Mouse (Mus musculus) left cerebral cortex, adult 8-10 months (tissue): Measurements from ENCODE around the gene Chka. TPM values are rescaled to one million over a fixed set of nuclear protein-coding genes. Genes with fewer than 3 reads are reported as not detected.

Experiments used
- DNase-seq, 2 experiments: peaks; one replicate each; pipeline ENCODE4 v3.0.0; 2022; ENCODE audit warnings: low spot score in 2 of 2
- total RNA-seq, 4 experiments: library from RNA; stranded (reverse); gene quantifications; 2 replicates each; pipeline ENCODE4 v1.2.4; 2022

Gene Chka
- total RNA-seq, 4 experiments from 2014 or later = 68.4 to 87.2 (median 76.7) TPM

DNA sequence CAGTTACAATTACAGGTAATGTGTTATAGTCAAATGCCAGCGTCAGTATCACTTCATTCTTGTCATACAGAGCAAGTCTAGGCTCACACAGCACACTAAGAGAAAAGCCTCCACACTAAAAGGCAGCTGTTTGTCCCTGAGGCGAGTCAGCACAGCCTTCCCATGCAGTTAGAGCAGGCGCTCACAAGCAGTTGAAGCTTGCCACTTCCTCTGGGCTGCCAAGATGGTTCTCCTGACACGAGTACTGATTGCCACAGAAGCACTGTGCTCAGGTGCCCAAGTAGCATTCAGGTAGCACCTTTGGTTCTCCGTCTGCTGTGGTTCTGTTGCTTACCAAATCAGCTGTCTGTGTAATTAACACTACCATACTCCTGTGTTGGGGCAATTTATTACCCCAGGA lies 37.5 kb downstream of the Chka start:
- DNase-seq = no peak

DNA sequence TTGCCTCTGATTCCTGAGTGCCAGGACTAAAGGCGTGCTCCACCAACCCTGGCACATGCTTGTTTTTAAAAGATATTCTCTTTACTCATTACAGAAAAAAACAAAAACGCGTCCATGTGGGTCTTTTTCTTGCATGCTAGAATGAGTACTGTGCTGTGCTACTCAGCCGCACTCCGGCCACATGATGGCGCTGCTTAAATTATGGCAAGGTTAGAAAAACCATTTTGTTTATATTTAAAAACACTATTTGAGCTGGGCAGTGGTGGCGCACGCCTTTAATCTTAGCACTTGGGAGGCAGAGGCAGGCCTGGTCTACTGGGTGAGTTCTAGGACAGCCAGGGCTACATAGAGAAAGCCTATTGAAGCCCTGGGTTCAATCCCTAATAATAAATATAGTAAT lies 38.6 kb downstream of the Chka start:
- DNase-seq = no peak

DNA sequence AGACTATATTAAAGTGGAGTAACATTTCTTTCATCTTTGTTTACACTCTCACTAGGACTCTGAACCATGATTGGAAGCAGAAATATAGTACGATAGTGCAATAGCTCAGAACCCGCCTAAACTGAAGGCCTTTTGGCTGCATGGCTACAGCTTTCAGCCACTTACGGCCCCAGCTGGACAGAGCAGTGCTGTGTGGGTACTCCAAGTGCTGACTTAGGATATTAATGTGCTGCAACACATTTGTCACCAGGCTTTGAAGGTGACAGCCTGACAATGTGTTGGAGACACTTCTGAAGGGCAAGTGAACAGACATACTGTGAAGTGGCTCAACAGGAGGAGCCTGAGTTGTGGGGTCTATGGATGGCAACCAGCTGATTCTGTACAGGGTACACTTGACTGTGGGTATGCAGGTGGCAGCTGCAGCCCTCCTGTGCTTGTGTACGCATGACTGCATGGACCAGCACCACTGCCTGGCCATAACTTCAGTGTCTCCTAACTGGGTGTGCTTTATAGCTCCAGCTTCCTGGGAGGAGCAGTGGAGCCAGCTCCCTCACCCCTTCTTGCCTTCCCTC lies 42.1 kb downstream of the Chka start:
- no peak for DNase-seq

DNA sequence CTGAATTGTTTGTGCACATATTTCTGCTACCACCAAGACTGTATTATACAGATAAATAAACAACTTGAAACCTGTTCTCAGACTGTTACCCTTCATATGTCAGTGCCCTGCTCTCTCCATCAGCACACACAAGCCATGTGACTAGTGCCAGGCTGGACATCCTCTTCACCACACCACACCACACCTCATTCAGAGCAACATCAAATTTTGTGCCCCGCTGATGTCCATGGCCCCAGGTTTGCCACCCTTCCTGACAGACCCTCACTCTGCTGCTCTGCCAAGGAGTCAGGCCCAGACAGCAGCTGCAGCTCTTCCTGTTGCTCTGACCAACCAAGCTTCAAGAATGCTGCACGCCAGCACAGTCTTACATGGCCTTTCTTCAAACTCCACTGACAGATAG lies 42.7 kb downstream of the Chka start:
- DNase-seq = no peak

DNA sequence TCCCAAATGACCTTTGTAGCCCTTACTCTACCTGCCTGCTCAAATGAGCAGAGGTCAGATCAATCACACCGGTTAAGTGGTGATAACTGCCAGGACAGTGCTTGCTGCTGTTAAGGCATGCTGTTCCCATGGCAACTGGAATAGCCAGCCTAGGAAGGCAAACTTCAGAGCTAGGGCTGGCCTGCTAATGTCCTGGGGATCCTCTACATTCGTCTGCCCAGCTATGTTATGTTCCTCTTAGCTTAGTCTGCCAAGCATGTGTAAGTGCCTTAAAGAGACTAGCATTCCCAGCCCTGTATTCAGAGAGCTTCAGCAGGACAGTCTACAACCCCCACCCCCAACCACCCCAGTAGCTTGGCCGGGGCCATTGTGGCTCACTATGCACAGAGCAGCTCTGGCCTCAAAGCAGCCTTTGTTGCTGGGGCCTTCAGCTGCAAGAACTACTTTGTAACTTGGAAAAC lies 43.6 kb downstream of the Chka start:
- no peak for DNase-seq

DNA sequence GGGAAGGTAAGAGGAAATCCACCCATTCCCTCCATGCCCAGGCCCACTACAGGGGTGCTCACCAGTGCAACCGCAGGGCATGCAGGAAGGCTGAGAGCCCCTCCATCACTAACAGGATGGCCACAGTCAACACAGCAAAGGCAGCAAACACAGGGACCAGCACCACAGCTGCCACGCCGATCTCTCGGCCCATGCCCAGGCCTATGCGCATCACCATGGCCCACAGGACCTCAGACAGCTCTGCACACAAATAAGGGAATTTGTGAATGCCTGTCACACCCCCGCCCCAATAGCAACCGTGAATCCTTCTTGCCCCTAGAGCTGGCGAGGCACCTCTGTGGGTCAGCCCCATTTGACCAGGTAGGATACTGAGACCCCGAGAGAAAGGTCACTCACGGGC lies 44.6 kb downstream of the Chka start:
- DNase-seq = no peak

DNA sequence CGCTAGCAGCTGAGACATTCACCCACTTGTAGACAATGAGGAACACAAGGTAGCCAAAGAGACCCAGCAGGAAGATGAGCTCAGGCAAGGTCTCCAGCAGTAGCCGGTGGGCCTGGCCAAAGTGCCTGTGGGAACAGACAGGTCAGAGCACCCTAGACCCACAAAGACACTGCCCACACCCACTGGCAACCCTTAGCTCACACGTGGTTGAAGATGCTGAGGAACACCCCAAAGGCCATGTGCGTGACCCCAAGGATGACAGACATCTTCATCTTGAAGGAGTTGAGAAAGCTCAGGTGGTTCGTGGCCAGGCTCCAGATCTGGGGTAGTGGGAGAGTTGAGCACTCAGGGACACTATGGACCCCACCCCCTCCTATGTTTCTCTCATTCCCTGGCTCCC lies 46.0 kb downstream of the Chka start:
- no peak for DNase-seq

DNA sequence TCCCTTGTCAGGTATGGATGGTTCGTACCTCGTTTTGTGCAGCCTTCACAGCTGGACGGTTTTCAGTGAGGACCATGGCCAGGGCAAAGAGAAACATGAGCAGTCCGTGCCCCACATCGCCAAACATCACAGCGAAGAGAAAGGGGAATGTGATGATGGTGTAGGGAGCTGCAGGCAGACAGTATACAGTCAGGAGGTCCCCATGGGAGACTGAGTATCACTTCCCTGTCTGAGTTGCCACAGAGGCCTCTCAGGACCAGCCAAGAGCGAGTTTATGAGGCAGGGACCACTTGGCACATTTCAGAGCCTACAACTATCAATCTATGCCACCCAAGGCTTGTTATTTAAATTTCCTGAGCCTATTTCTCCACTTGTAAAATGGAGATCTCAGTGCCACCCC lies 47.4 kb downstream of the Chka start:
- DNase-seq = no peak

DNA sequence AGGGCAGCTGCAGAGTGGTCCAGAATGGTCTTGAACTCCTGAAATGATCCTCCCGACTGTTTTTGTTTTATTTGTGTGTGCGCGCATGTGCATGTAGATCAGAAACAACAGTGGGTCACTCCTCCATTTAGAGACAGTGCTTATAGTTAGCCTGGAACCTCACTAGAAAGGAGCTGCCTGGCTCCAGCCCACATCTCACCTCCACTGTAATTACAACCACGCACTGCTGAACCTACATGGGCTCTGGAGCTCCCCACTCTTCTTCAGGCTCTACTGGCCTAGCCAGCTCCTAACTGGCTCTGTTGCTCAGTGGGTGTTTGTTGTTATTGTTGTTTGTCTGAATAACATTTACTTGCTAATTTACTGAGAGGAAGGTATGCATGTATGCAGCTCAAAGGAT lies 48.0 kb downstream of the Chka start:
- DNase-seq = no peak

DNA sequence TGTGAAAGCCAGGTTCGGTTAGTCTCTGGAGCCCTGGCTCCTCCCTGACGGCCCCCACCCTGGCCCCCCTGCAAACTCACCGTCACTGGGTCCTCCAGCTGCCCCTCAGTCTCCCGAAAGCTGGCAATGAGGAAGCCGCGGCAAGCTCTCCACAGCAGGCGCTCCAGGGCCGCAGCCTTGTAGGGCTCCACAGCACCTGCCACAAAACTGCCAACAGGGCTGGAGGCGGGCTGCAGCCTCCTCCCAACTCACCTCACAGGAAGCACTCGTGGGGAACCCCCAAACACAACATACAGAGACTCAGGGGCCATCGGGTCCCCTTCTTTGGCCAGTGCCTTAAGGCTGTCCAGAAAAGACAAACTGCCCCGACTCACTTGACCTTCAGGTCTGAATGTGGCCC lies 51.4 kb downstream of the Chka start:
- no peak for DNase-seq

DNA sequence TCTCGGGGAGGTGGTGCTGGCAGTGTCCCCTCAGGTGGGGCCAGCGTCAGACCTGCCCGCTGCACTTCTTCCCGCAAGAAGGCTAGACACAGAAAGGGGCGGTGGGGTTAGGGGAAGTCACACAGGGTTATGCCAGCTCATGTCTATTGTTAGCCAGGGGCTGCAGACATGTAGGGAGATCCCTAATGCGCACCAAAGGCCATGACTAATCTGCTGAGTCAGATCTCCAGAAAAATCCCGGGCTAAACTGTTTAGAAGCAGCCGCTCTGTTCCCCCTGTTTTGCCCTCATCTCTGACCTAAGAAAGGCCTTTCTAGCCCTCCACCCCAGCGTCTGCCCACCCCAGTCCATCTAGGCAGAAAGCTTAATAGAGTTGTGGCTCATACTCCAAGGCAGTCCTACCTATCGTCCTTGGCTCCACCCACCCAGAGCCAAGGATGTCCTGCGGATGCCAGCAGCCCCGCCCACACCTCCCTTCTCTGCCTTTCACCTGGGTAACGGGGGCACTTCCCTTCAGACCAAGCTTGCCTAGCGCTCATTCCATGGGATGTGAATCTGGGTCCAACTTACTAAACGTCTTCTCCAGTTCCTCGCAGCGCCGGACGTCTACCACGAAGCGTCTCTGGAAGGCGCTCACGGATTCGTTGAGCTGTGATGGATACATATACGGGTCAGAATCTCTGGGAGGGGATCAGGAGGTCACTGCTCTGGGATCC lies 52.2 kb downstream of the Chka start:
- DNase-seq = no peak

DNA sequence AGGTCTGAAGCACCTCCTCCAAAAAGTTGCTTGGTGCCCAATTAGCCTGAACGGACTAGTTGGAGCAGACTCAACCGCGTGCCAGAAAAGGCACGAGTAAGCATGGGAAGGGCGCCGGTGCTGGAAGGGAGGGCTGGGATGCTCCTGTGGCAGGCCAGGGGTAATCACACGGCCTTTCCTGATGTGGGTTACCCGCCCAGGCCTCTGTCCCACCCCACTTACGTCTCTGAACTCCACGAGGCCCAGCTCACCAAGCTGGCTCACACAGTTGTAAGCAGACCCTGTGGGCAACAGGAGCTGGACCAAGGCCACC lies 52.7 kb downstream of the Chka start:
- no peak for DNase-seq

DNA sequence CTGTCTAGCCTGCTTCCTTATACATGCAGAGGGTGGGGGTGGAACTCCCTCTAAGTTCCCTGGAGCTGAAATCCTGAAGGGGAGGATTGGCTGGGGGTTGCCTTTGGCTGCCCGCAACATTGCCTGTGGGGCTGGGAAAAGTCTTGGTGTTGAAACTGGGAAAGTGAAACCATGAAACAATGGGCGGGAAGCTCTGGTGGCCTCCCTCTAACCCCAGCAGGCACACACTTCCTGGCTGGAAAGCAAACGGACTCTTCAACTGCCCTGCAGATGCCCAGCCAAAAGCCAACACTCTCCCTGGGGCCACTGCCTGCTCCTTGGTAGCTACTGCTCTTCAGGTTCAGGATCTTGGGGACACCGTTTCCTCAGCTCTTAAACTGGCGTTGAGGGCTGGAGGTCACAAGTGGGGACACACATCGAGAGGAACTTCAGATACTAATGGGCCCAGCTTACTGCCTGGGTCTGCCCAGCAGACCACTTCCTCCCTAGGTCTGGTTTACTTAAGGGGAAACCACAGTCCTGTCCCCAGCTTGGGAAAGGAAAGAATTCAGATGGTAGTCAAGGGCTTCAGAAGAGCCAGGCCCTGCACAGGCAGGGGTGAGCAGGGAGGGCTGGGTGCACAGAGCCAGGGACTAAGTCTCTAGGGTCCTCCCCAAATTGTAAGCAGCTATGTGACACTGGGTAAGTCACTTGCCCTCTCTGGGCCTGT lies 53.8 kb downstream of the Chka start:
- no peak for DNase-seq

DNA sequence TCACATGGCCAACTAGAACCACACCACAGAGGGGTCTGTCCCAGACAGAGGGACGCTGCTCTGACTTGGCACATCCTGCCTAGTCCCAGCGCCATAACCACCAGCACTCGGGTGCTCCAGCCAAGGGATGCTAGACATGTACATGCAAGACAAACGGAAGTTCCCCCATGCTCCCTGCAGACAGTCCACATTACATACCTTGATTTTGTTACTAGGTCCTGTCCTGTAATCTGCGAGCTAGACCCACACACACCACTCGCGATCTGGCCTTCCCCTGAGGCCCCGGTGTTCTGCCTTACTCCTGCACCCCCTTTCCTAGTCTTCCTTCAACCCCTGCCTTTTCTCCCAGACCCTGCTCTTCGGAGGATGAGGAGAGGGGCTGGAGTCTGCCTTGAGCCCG lies 54.8 kb downstream of the Chka start:
- no peak for DNase-seq

DNA sequence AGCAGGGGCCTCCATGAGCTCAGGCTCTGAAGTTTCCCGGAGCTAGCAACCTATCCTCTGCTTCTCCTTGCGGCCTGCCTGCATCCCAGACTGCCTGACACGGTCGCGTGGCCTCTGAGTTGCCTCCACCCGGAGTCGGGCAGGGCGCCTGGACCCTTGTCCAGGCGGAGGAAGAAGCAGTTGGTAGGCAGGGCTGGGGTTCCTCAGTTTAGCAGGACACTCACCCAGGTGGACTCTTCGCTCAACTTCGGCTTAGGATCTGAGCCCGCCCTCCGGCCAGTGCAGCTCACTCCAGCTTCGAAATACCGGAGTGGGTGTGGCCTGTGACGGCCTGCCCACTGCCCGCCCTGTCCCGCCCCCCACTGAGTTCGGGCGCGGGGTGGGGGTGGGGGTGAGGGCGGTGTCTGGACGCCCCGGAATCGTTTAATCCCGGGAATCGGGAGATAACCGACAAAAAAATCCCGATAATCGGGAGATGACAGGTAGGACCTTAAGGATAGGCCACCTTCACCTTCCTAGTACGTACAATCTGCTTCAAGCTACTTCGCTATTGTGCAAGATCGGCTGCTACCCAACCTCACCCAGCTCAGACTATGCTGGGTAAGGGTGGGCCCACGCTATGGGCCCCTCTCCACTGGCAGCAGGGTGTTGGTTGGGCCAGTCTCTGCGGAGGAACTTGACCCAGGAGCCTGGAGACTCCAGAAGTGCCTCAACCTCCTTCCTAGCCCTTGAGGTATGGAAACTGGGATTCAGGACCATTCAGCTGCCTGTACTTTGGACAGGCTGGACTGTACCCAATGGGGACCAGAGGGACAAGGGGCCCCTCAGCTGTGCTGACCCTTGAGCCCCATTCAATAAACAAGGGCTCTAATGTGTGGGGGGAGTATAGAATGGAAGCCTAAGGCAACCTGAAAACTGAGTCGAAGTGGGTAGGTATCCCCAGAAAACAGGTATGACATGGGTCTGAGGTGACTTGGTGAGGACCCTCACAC lies 55.5 kb downstream of the Chka start, which contains the start of gene Tcirg1:
TSS of gene Tcirg1 (minus strand) at position 339 of the 992 bp plus-strand sequence.
- DNase-seq = peak in 1 of 2 experiments; percentile 41

DNA sequence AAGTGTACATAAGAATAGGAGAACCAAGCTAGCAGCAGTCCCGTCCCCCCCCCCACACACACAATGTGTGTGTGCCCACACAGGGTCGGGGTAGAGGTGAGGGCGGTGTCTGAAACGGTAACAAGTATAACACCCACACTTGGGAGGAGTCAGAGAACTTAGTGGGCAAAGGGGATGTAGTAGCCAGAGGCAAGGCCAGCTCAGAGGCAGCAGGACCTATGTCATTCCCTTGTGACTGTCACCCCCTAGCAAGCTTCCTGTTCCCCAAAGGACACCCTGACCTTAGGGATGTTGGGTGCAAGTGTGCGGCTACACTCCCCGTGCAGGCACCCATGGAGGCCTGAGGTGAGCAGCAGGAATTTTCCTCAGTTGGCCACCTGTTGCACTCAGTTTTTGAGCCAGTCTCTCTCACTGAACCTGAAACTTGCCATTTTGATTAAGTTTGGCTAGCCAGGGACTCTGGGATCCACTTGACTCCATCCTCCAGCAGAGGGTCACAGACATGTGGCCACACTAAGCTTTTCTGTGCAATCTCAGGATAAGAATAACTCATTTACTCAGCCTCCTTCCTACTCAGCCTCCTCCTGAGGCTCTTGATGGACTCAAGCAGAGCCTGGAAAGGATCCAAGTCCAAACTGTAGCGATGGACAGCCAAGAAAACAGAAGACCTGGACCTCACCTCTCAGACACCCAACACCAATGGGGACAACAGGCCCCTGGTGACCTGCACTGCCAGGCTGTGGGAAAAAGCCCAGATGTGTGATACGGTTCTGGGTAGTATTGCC lies 56.5 kb downstream of the Chka start:
- DNase-seq = no peak

DNA sequence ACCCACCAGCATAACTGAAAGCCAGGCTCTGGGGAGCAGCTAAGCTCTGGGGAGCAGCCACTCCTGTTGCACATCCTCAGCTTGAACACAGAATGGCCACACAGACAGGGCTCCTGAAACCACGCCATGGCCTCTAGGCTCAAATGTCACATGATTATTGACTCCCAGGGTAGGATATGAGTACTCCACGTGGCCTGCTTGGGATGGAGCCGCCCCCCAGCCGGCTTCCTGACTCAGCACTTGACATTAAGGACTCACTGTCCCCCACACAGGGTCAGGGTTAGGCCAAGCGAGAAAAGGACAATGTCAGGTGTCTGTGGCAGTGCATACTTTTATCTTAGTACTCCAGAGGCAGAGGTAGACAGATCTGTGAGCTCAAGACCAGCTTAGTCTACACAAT lies 58.6 kb downstream of the Chka start:
- no peak for DNase-seq

DNA sequence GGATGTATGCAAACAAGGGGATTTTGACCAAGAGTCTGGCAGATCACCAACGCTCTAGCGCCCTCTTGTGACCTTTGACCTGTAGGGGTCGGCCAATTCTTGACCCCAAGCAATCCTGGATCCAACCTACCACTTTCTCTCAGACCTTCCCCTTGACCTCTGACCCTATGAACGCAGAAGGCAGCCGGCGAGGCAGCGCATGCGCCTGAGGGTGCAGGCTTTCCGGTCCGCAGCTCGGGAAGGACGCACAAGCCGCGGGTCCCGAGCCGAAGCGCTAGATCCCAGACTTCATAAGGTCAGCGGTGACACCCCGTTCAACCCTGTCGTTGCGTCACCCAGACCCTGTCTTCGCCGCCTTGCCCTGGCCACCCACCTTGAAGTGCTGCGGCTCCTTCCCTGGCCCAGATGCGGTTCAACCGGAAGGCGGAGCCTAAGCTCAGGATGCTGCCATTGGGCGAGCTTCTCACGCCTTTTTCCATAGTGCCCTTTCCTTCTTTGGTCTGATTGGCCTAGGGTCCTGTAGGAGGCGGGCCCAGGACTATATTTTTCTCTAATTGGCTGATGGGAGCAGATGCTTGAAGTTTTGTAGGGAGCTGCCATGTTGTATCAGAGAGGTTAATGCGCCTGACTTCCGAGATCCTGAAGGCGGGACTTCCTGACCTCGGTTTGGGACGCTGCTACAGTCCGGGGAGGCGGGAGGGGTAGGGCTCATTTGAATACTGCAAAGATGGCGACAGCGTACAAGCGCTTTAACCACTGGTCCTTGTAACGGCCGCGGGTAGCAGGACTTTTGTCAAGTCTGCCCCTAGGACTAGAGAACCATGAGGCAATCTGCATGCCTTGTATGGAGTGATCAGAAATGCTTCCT lies 61.0 kb downstream of the Chka start, which contains the start of gene Ndufs8:
TSS of gene Ndufs8 (minus strand) at position 438 of the 868 bp plus-strand sequence.
- peak; percentile 88 to 98 for DNase-seq

DNA sequence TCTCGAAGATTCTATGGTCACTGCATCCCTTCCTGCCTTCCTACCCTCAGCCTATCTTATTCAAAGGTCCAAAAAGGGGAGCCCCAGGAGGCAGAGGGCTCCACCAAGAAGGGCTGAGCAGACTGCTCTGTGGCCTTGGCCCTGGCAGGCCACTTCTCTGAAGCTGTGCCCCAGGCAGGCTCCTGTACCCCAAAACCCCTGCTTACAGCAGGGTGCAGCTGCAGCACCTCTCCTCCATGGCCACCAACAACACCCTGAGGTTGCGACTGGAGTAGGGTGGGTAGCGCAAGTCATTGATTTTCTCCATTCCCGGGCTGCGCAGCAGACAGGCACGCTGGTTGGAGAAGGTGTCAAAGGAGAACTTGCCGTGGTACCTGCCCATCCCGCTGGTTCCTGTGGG lies 62.1 kb downstream of the Chka start:
- no peak for DNase-seq

DNA sequence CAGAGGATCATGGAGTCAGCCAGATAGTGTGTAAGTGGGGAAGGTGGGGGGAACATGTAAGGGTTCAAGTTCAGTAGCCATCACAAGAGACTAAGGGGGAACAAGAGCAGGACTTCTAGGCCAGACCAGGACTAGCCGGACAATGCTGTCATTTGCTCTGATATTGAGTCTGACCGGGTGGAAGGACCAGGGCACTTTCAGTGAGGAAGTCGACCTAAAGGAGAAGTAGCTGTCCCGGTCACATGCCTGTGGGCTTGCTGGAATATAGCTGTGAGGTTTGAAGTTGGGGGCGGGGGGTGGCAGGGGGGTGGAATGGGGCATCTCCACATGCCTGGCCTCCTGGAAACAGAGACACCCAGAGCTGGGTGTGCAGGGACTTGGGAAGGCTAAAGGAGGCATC lies 63.0 kb downstream of the Chka start:
- no peak for DNase-seq
